Mouse (Mus musculus) embryonic fibroblast, embryonic 13.5 days (primary cell): ENCODE measurements around the gene Birc5. TPM values are rescaled to one million over a fixed set of nuclear protein-coding genes. Genes with fewer than 3 reads are reported as not detected.
A peak's percentile ranks its signal among the peaks of the same experiment; 100 is the strongest.

Experiments
- H3K27ac ChIP-seq: 2 replicates; pipeline ENCODE4 v1.5.1; 2012; ENCODE audit warnings: low read length, control low read depth, inconsistent platforms; ENCODE audit not compliant: insufficient read depth
- H3K4me1 ChIP-seq: 2 replicates; pipeline ENCODE4 v1.6.1; 2011; ENCODE audit warnings: low read length; ENCODE audit not compliant: control insufficient read depth, insufficient read depth
- H3K4me3 ChIP-seq: 2 replicates; pipeline ENCODE4 v1.5.1; 2011; ENCODE audit warnings: mild to moderate bottlenecking, control low read depth, low read length; ENCODE audit not compliant: insufficient read depth
- CTCF ChIP-seq: IDR thresholded peaks from 2 replicates; pipeline ENCODE4 v1.5.1; 2011; ENCODE audit warnings: mild to moderate bottlenecking, control low read depth, low read length, moderate library complexity, borderline replicate concordance; ENCODE audit not compliant: insufficient read depth
- POLR2A ChIP-seq: IDR thresholded peaks from 2 replicates; pipeline ENCODE4 v1.6.1; 2011; ENCODE audit warnings: low read depth, mild to moderate bottlenecking, control low read depth, low read length, moderate library complexity
- polyA plus RNA-seq: library from polyadenylated mRNA; stranded (reverse); fragments of >200 nt; gene quantifications from 2 replicates; pipeline ENCODE4 v1.2.4, GENCODE M21; 2011; ENCODE audit warnings: low read depth; ENCODE audit not compliant: missing spikeins, insufficient read length

Gene Birc5
- polyA plus RNA-seq, 1 experiment = 86.8 TPM

DNA sequence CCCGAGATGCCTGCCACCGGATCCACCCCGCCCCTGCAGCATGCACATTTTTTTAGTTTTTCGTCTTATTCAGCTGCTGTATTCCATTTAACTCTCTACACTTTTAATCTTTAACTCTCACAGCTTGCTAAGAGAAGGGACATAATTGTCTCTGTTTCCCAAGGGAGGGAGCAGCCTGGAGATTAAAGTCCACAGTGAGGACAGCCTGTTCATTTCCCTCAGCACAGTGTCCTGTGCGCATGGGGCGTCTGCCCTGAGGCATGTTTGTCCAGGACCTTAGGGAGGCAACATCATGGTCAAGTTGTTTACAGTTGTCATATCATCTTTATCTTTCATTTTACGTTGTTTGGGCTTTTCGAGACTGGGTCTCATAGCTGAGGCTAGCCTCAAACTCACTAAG, 15.0 kb upstream of the Birc5 start:
- H3K4me1 ChIP-seq = peaks cover 8% of the 10 kb centered on the region; the same call in 1 of the 2 replicates
- no peak for TF ChIP-seq POLR2A
- no peak for TF ChIP-seq CTCF
- no peak overlapping the region for H3K27ac ChIP-seq
- no peak overlapping the region for H3K4me3 ChIP-seq

DNA sequence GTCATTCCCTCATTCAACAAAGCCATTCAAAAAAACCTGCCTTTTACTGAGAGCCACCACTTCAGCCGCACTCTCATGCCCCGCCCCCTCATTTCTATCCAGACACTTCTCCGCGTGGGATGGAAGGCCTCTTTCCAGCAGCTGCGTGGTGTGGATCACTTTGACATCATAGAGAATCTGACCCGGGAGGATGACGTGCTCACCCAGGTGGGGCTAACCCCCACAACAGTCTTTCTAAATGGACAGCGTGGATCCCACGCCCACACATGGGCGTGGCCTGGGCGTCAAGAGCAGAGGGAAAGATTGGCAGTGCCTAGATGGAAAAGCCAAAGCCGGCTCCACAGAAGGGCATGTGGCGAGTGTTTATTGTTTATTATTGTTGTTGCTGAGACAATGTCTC, 12.7 kb upstream of the Birc5 start:
- no peaks in the 10 kb centered on the region for H3K4me1 ChIP-seq
- H3K4me3 ChIP-seq = no peak overlapping the region
- no peak overlapping the region for H3K27ac ChIP-seq
- TF ChIP-seq CTCF (no peak), POLR2A (no peak)

DNA sequence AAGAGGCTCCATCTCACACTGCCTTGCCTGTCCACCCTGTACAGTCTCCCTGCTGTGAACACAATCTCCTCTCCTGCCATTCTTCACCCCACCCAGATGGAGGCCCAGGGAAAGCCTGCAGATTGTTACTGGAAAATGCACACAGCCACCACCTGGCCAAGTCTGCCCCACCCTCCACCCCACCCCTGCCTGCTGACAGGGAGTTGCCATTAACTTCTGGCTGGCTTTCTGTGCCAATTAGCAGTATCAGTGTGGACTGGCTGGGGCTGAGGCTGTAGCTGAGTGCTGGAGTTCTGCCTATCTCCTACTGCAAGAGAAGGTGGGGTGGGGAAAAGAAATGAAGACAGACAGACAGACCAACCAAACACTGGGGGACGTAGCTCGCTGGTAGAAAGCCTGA, 10.5 kb upstream of the Birc5 start:
- peaks cover 4% of the 10 kb centered on the region; the same call in 1 of the 2 replicates for H3K4me1 ChIP-seq
- no peak overlapping the region for H3K4me3 ChIP-seq
- no peak for TF ChIP-seq POLR2A
- TF ChIP-seq CTCF = no peak
- no peak overlapping the region for H3K27ac ChIP-seq

DNA sequence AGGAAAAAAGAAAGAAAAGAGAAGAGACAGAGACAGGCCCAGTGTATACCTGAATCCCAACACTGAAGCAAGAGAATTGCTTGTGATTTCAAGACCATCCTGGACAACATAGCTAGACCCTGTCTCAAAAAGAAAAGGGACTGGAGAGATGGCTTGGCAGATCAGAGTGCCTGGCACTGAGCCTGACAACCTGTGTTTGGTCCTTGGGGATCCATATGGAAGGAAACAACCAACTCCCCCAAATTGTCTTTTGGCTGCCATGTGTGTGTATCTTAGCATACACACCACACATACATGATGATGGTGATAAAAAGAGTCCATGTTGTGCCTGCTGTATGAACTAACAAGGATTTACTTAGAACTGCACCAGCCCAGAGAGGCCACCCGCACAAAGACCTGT, 10.0 kb upstream of the Birc5 start:
- H3K4me1 ChIP-seq = peaks cover 4% of the 10 kb centered on the region; the same call in 1 of the 2 replicates
- no peak for TF ChIP-seq POLR2A
- no peak for TF ChIP-seq CTCF
- H3K27ac ChIP-seq = no peak overlapping the region

DNA sequence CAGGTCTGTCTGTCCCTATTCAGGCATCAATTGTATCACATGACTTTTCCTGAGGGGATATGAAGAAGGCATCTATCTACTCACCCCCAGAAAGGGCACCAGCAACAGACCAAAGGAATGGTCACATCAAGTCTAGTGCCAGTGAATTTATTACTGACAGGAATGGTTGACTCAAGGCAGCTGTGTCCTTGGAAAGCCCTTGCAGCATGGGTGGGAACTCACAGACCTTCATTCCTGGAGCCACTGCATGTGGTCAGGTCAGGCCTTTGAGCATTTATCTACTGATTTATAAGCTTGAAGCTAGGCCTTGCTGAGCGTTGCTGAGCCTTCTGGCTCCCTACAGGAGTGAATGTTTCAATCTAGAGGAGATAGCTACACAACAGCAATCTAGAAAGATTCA, 8.1 kb upstream of the Birc5 start:
- Histone ChIP-seq H3K4me1 (peaks cover 4% of the 10 kb centered on the region; the same call in 1 of the 2 replicates), H3K27ac (no peak overlapping the region), H3K4me3 (no peak overlapping the region)
- TF ChIP-seq POLR2A = no peak
- no peak for TF ChIP-seq CTCF

More for the DNA sequence above, 10.0 kb upstream of the Birc5 start:
- no peak overlapping the region for H3K4me3 ChIP-seq

DNA sequence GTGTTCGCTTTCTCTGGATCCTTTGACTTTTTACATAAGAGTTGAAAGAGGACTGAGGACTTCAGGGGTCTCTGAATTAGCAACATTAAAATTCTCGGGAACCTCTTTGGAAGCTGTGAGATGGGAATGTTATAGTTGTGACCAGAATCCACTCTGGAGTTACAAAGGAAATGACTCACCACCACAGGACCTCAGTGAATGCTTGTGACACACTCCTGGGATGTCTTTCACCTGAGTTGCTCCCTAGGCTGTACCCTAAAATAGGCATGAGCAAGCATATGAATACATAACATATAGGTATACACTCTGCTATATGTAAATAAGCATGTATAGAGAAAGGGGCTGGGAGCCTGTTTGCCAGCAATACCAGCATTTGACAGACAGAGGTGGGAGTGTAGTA, 5.6 kb upstream of the Birc5 start:
- Histone ChIP-seq H3K4me3 (no peak overlapping the region), H3K4me1 (peaks cover 4% of the 10 kb centered on the region; the same call in 1 of the 2 replicates), H3K27ac (peak overlapping the region; percentile 91)
- TF ChIP-seq POLR2A = no peak
- TF ChIP-seq CTCF = no peak

DNA sequence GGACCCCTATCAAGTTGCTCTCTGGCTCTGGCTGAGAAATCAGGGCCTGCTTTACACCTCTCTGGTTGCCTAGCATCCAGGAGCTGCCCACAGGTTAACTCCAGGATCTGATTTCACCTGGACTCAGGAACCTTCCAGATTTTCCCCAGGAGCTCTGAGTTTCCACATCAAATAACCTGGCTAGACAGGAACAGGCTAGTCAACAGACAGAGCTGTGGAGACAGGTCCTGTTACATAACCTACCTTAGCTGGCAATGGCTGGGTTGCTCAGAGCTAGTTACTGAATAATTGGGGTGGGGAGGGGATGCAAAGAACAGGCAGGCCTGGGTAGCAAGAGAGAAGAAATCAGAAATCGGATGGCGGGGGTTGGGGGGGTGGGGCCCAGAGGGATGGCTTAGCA, 4.1 kb upstream of the Birc5 start:
- H3K4me1 ChIP-seq = peaks cover 4% of the 10 kb centered on the region; the same call in 1 of the 2 replicates
- TF ChIP-seq POLR2A (no peak), CTCF (no peak)
- no peak overlapping the region for H3K4me3 ChIP-seq
- no peak overlapping the region for H3K27ac ChIP-seq

DNA sequence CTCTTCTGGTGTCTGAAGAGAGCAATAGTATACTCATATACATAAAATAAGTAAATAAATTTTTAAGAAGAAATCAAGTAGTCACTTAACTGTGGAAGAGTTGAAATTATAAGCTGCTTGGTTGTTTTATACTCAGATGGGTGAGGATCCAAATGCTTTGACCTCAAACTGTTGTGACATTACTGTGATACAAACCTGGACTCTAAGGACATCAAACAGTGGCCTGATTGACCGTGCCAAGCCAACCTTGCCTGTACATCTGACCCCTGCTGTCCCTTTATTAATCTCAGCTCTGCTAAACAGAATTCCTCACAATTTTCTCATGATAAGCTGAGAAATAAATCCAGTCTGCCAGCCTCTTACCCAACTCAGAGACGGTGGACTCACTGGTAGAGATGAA, 3.4 kb upstream of the Birc5 start:
- TF ChIP-seq POLR2A = no peak
- TF ChIP-seq CTCF = no peak
- H3K4me1 ChIP-seq = peaks cover 8% of the 10 kb centered on the region; the same call in 1 of the 2 replicates
- no peak overlapping the region for H3K27ac ChIP-seq
- H3K4me3 ChIP-seq = no peak overlapping the region

DNA sequence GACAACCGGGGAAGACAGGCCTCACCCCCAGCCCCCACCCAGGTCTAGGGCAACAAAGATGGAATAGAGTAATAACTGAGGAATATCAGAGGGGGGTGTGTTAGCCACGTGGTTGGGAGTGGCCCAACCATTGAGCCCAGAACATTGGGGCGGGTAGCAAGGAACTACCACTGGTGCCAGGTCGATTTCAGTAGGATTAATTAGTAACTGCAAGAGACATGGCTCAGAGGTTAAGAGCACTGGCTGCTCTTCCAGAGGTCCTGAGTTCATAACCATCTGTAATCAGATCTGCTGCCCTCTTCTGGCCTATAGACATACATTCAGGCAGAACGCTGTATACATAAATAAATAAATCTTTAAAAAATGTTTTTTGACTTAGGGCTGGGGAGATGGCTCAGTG, 2.4 kb upstream of the Birc5 start:
- Histone ChIP-seq H3K4me1 (peaks cover 8% of the 10 kb centered on the region; the same call in 1 of the 2 replicates), H3K27ac (no peak overlapping the region), H3K4me3 (no peak overlapping the region)
- TF ChIP-seq CTCF = no peak
- no peak for TF ChIP-seq POLR2A

DNA sequence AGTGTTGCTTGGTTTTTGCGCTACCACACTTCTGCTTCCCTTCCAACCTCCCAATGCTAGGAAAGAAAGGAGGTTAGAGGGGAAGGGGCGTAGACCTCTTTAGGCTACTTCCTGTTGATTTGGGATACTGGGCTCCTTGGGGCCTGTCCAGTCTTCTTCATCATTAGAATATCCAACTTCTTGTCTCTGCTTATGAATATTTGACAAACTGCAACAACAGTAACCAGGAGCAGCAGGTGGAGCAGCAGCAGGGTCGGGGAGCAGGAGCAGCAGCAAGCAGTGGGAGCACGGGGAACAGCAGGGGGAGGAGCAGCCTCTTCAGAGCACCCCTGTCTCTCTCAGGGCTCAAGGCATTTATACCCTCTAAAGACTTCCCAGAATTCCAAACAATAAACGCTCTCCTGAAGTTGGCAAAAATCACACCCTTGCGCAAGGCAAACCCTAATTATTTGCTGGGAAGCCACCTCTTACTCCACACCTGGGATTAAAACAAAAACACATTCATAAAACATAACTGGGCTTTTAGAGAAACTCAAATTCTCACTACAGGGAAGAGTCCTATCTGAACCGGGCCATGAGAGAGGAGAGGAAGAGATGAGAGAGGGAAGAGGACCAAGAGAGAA, 1.3 kb upstream of the Birc5 start:
- TF ChIP-seq POLR2A = no peak; the same call in 1 of the 2 replicates
- no peak for TF ChIP-seq CTCF
- peak overlapping the region; percentile 82 for H3K27ac ChIP-seq

More for the DNA sequence above, 1.3 kb upstream of the Birc5 start:
- Histone ChIP-seq H3K4me1 (peaks cover 8% of the 10 kb centered on the region; the same call in 1 of the 2 replicates), H3K4me3 (peak overlapping the region; percentile 59)
